Mouse (Mus musculus) macrophage (primary cell): ENCODE measurements around the gene Dpm3. TPM values are rescaled to one million over a fixed set of nuclear protein-coding genes. Genes with fewer than 3 reads are reported as not detected.

Experiments used
- H3K27ac ChIP-seq: fragments of 350-480 bp; formaldehyde crosslinking; 2 replicates; pipeline ENCODE4 v1.9.0; 2021
- H3K36me3 ChIP-seq: fragments of 350-480 bp; formaldehyde crosslinking; 2 replicates; pipeline ENCODE4 v1.9.0; 2021; ENCODE audit errors: inconsistent target
- H3K4me3 ChIP-seq: fragments of 350-480 bp; formaldehyde crosslinking; 2 replicates; pipeline ENCODE4 v1.9.0; 2021; ENCODE audit errors: inconsistent target
- H3K79me2 ChIP-seq: fragments of 350-480 bp; formaldehyde crosslinking; 2 replicates; pipeline ENCODE4 v1.9.0; 2021; ENCODE audit errors: inconsistent target
- WGBS: methylation state at CpG from one replicate; pipeline ENCODE4 v1.1.7; 2026; ENCODE audit warnings: inconsistent platforms; ENCODE audit not compliant: missing documents; 5-methylcytosine and 5-hydroxymethylcytosine counted together
- polyA plus RNA-seq: library from polyadenylated mRNA; stranded (reverse); fragments of 250-400 nt; gene quantifications from 3 replicates; pipeline ENCODE4 v1.2.4, GENCODE M21; 2018; ENCODE audit warnings: inconsistent platforms

The Dpm3 gene
- polyA plus RNA-seq, 1 experiment from 2014 or later = 23.7 TPM

DNA sequence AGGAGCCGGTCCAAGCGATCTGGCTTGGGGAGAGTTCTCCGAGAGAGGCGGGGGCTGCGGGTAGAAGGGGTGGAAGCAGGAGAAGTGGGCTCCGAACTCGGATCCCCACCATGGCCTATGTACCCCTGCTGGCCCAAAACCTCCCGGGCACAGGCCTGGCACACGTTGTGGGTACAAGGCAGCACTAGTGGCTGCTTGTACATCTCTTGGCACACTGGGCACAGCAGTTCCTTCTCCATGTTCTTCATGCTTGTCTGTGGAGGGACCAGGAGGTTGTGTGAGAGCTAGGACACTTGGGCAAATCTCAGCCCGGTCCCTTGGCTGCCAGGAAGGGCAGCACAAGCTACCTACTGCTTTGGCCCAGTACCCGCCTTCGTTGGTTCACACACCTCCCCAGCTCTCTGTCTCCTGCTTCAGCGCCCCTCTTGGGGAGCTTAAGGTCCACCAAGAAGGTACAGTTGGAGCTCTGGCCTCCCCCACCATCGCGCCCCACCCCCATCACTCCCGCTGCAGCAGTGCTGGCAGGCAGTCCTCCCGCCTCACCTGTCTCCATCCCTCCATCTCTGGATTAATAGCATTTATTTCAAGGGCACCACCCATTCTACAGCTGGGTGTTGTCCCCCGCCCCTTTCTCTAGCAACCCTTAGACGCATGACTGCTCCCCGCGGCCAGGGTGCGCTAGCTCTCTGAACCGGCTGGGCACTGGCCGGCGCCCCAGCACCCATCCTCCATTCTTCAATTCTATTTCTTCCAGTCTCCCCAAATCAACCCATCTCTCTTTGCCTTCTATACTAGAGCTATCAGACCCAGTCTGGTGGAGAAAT, 14.8 kb upstream of the Dpm3 start:
- Histone ChIP-seq H3K79me2 (peaks cover 5% of the 10 kb centered on the region; the same call in 1 of the 2 replicates), H3K27ac (no peak overlapping the region), H3K36me3 (no peaks in the 10 kb centered on the region; the same call in 1 of the 2 replicates), H3K4me3 (no peak overlapping the region; the same call in 1 of the 2 replicates)
- 50% methylated on average over 24 of the region's 25 CpGs for WGBS

DNA sequence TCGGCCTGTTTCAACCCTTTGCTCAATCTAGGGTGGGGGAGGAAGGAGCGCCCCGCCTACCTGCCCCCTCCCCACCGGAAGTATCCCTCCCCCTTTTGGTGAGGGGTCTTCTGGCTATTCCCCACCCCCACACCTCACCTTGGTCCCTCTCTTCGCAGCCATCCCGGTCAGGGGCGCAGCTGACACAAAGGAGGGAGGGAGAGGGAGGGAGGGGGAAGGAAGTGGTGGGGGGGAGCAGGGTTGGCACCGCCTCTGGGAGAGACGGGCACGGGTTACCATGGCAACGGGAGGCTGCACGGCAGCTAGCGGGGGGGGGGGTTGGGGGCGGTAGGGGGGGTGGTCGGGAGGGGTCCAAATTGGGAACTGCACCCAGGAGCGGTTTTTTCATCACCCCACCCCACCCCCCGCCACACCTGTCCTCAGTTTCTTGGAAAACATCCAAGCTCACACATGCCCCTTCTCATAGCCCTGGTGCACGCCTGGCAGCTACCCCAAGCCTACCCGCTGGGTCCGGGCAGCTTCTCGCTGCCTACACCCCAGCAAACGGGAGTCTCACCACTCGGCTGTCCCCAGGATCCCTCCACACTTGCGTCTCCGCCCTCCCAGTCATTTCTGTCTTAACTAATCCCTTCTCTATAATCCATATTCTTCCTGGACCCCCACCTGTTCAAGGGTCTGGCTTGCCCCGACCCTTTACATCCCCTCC, 14.0 kb upstream of the Dpm3 start:
- Histone ChIP-seq H3K4me3 (peak overlapping the region; percentile 10; the same call in 1 of the 2 replicates), H3K27ac (no peak overlapping the region)
- WGBS = under 1% methylated on average over 16 of the region's 26 CpGs

DNA sequence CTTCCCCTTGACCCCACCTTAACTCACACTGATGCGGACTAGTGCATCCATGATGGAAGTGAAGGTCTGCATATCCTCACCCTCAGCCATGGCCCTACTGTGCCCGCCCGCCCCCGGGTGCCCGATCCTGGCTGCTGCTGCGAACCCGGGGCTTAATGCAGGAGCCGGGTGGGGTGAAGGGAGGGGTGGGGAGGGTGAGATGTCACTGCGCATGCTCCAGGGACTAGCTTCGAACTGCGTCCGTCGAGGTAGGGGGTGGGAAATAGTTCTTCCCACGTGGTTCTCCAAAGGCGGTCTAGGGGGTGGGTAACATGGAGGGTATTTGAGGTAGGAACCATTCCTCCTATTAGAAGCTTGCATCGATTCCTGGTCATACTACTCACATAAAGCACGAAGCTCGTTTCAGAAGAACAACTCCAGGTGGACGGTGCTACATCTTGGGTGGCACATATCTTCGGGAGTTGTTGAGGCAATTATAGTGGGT, 13.4 kb upstream of the Dpm3 start, which contains the start of gene Krtcap2:
Gene Krtcap2 (plus strand): TSS at position 279 of the 484 bp plus-strand sequence.
- peak within 1 kb of the TSS; percentile 68 for H3K27ac ChIP-seq
- H3K36me3 ChIP-seq = no peaks in the 10 kb centered on the region; the same call in 1 of the 2 replicates
- H3K79me2 ChIP-seq = peaks cover 5% of the 10 kb centered on the region; the same call in 1 of the 2 replicates
- 9% methylated on average over 19 of the region's 20 CpGs for WGBS
- peak within 1 kb of the TSS; percentile 76 for H3K4me3 ChIP-seq

More for the DNA sequence above, 14.0 kb upstream of the Dpm3 start:
- Histone ChIP-seq H3K36me3 (no peaks in the 10 kb centered on the region; the same call in 1 of the 2 replicates), H3K79me2 (peaks cover 5% of the 10 kb centered on the region; the same call in 1 of the 2 replicates)

DNA sequence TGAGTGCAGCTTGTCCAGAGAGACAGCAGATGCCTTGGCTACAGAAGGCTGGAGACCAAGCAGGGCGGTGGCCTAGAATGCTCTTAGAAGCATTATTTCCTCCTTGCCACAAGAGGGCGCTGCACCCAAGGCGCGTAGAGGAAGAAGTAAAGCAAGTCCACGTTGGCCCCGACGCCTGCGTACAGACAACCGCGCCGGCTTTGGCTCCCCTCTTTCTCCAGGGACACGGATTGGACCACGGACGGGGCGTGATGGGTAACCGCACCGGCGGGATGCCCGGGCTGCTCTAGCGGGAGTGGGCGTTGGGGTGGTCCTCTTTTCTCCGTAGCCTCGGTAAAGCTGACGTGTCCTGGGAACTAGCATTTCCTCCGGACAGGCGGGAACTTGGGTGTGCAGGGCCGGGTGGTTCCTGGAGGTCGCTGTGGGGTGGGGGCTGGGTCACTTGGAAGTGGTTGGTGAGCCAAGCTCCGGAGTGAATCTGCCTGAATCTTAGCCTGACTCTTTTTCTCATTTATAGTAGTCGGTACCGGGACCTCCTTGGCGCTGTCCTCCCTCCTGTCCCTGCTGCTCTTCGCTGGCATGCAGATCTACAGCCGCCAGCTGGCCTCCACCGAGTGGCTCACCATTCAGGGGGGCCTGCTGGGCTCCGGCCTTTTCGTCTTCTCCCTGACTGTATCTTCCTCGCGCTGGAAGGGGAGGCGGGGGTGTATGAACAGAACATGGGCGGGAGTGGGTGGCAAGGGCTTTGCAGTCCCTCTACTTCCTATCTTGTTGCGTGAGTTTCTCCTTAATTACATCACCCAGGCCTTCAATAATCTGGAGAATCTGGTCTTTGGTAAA, 12.7 kb upstream of the Dpm3 start, which contains the start of gene Trim46:
Gene Trim46 (minus strand): TSS at position 49 of the 840 bp plus-strand sequence.
- peaks cover 5% of the 10 kb centered on the region; the same call in 1 of the 2 replicates for H3K79me2 ChIP-seq
- WGBS = under 1% methylated on average over 42 of the region's 42 CpGs
- H3K4me3 ChIP-seq = peak within 1 kb of the TSS; percentile 76
- H3K27ac ChIP-seq = peak within 1 kb of the TSS; percentile 68
- H3K36me3 ChIP-seq = no peaks in the 10 kb centered on the region; the same call in 1 of the 2 replicates

DNA sequence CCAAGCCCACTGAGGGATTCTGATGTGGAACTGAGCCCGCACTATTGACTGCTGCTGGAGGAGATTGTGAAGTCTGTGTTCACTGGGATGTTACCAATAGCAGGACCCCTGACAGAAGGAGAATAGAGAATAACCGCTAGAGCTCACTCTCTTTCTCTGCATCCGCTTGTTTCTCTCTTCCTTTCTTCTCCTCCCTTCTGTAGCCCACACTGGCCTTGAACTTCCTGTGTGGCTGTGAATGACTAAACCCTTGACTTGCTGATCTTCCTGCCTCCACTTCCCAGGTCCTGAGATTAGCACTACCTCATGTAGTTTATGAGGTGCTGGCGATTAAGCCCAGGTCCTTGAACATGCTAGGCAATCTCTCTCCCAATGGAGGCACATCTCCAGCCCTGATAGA, 11.7 kb upstream of the Dpm3 start:
- 68% methylated on average over 4 of the region's 4 CpGs for WGBS

DNA sequence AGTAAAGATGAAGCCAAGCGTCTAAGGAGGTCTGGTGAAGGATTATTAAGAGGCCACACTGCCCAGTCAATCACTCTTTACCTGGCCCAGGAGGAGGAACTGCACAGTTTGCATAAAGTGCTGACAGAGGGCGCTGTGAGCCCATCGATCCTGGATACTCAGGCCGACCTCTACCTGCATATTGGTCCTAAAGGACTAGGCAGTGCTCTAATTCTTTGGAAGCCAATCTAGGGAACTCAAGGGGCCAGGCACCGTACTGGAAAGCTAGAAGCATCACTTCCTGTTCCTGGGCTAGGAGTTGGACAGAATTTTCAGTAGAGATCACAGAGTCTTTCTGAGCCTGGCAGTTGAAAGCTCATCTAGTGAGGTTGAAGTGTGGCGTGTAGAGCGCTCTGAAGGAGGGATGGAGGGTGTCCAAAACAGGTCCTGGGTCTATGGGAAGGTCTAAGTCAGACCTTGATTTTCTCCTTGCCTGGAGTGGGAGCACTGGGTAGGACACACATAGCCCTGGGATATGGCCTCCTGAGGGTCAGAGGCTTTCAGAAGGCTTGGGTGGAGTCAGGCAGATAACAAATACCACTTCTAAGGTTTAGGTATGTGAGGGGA, 8.6 kb upstream of the Dpm3 start:
- Histone ChIP-seq H3K79me2 (peaks cover 5% of the 10 kb centered on the region; the same call in 1 of the 2 replicates), H3K4me3 (no peak overlapping the region), H3K27ac (no peak overlapping the region), H3K36me3 (no peaks in the 10 kb centered on the region; the same call in 1 of the 2 replicates)
- WGBS = 12% methylated on average over 7 of the region's 7 CpGs

More for the DNA sequence above, 11.7 kb upstream of the Dpm3 start:
- peaks cover 5% of the 10 kb centered on the region; the same call in 1 of the 2 replicates for H3K79me2 ChIP-seq
- H3K36me3 ChIP-seq = no peaks in the 10 kb centered on the region; the same call in 1 of the 2 replicates
- peak overlapping the region; percentile 76 for H3K4me3 ChIP-seq
- H3K27ac ChIP-seq = peak overlapping the region; percentile 68

DNA sequence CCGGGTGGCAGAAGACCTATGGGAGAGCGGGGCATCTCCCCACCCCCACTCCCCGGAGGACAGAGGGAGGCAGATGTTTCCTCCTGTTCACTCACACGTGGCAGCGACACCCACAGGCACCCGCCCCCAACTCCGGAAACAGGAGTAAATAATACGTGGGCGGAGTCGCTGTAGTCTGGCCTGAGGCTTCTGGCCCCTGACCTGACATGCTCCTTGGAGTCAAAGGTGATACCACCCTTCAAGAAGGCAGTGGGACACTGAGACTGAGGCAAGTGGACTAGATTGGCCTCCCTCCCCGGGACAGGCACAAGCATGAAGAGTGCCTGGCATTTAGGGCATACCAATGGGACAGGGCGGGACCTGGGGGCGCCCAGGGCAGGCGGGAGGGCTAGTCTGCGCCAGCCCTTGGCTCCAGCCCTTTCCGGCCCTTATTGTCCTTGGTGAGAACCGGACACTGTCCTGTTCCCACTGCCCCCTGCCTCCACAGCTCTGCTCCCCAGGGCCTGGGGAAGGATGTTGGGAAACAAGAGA, 7.7 kb upstream of the Dpm3 start:
- Histone ChIP-seq H3K27ac (no peak overlapping the region), H3K4me3 (no peak overlapping the region), H3K79me2 (peaks cover 4% of the 10 kb centered on the region; the same call in 1 of the 2 replicates), H3K36me3 (no peaks in the 10 kb centered on the region; the same call in 1 of the 2 replicates)
- WGBS = 9% methylated on average over 17 of the region's 17 CpGs

DNA sequence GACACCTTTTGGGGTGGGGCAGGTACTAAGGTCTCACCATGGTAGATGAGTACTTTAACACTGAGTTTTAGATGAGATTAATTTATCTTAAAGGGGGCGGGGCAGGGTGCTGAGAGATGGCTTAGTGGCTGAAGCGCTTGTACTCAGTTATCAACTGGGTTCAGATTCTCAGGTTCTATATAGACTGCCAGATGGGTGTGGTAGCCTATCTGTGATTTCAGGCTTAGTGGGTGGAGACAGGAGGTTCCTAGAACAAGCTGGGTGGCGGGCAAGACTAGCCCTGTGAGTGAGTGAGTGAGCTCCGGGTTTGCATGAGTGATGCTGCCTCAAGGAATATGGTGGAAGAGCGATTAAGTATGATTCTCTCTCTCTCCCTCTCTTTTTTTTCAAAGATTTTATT, 4.2 kb upstream of the Dpm3 start:
- no peak overlapping the region for H3K27ac ChIP-seq
- WGBS = 96% methylated on average over 5 of the region's 5 CpGs

DNA sequence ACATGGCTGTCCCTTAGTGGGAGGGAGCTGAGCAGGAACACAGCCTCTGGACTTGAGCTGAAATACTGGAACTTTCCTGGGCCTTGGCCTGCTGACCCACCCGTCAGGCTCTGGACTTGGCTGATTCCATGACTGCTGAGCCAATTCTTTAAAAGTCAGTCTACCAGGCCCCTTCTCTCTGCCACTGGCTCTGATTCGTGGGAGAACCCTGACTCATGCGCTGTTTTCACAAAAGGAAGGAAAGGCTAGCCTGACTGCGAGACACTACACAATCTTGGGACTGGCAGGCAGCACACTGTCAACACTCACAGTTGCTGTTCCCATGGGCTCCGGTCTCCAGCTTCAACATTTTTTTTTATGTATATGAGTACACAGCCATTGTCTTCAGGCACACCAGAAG, 3.0 kb upstream of the Dpm3 start:
- 67% methylated on average over 5 of the region's 5 CpGs for WGBS
- Histone ChIP-seq H3K4me3 (no peak overlapping the region), H3K36me3 (no peaks in the 10 kb centered on the region), H3K79me2 (no peaks in the 10 kb centered on the region), H3K27ac (no peak overlapping the region)

More for the DNA sequence above, 4.2 kb upstream of the Dpm3 start:
- H3K36me3 ChIP-seq = no peaks in the 10 kb centered on the region
- H3K4me3 ChIP-seq = no peak overlapping the region
- no peaks in the 10 kb centered on the region for H3K79me2 ChIP-seq

DNA sequence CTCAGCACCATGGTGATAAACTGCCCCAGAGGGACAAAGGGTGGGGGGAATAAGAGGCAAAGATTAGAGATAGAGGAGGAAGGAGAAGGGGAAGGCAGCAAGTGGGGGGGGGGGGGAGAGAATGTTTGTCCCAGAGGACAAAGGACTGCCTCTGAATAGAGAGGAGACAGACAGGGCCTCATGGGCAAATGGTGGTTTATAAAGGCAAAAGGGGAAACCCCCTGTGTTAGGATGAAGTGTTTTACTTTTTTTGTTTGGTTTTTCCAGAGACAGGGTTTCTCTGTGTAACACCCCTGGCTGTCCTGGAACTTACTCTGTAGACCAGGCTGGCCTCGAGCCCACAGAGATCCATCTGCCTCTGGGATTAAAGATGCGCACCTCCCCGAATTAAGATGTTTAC, 1.1 kb downstream of the Dpm3 start:
- no peaks in the 10 kb centered on the region for H3K36me3 ChIP-seq
- H3K27ac ChIP-seq = no peak overlapping the region
- WGBS = 90% methylated on average over 3 of the region's 3 CpGs
- no peak overlapping the region for H3K4me3 ChIP-seq
- H3K79me2 ChIP-seq = no peaks in the 10 kb centered on the region

DNA sequence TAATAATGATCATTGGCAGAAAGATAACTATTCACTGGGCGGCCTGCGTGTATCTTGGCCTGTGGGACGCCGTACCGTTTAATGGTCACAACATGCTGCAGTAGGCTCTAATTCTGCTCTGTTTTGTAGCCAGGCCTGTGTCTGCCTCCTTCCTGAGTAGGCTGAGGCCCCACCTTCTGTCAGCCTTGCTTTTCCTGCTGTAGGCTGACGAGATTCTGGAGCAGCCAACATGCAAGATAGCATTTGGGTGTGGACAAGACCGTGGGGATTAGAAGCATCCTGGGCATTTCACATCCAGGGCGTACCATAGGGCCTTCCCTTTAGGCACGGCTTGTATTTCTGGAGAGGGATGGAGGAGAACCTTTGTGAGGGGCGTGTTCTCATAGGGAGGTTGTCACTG, 3.3 kb downstream of the Dpm3 start:
- 63% methylated on average over 10 of the region's 10 CpGs for WGBS
- Histone ChIP-seq H3K36me3 (no peaks in the 10 kb centered on the region), H3K79me2 (peaks cover 10% of the 10 kb centered on the region; the same call in 1 of the 2 replicates), H3K27ac (no peak overlapping the region), H3K4me3 (no peak overlapping the region)

DNA sequence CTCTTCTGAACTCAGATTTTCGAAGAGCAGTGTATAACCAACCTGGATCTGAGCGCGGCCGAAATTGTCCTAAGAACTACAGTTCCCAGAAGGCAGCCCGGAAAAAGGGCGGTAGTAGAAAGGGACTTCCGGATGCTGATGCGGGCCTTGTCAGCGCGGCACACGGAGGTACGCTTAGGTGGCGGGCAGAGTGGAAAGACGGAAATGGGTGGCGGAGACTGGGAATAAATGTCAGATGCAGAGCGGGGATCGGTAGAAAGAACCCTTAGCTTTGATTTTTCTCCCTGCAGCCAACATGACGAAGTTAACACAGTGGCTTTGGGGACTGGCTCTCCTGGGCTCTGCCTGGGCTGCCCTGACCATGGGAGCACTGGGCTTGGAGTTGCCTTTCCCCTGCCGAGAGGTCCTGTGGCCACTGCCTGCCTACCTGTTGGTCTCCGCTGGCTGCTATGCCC, 7.3 kb downstream of the Dpm3 start:
- under 1% methylated on average over 20 of the region's 20 CpGs for WGBS
- peak overlapping the region; percentile 91 for H3K4me3 ChIP-seq
- no peaks in the 10 kb centered on the region for H3K36me3 ChIP-seq
- peak overlapping the region; percentile 52 for H3K27ac ChIP-seq
- peaks cover 11% of the 10 kb centered on the region; the same call in 1 of the 2 replicates for H3K79me2 ChIP-seq

DNA sequence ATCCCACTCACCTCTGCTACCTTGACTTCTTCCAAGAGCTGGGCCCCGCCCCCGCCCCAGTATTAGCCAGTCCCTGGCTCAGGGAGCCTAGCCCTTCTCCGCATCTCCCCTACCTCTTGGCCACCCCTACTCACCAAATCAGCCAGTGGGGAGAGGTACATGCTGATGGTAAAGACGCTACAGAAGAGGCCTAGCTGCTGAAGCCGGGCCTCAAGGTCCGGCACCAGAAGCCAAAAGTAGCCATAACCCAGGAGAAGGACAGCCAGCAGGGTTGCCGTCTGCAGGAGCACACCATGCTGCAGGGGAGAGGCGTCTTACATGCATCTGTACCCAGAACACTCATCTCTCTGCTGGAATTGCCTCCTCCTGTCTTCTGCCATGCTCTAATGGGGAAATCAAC, 9.8 kb downstream of the Dpm3 start:
- Histone ChIP-seq H3K4me3 (no peak overlapping the region), H3K79me2 (peaks cover 11% of the 10 kb centered on the region; the same call in 1 of the 2 replicates), H3K27ac (no peak overlapping the region), H3K36me3 (no peaks in the 10 kb centered on the region)
- WGBS = 98% methylated on average over 8 of the region's 8 CpGs
